Mouse (Mus musculus) kidney, adult 2 months (tissue): Measurements from ENCODE around the gene Abca12.

Experiments
- CTCF ChIP-seq: fragments of 200-500 bp; conservative IDR thresholded peaks from 2 replicates; pipeline ENCODE4 v1.5.1; 2011; ENCODE audit warnings: low read depth, mild to moderate bottlenecking, control low read depth, low read length, moderate library complexity, mixed read lengths; ENCODE audit not compliant: insufficient read depth, insufficient read length
- POLR2A ChIP-seq: fragments of 200-500 bp; IDR thresholded peaks from one replicate; pipeline ENCODE4 v1.6.1; 2011; ENCODE audit warnings: low read depth, low read length, control low read depth

GRCm38 (mm10) chr1:71367770-71368169 lies 46.9 kb downstream of the Abca12 start:
- TF ChIP-seq CTCF (no peak), POLR2A (no peak)
